Mouse (Mus musculus) gastrocnemius, adult 2 months (tissue): ENCODE results near the gene Klhl29. TPM values are rescaled to one million over a fixed set of nuclear protein-coding genes. Genes with fewer than 3 reads are reported as not detected.
A peak's percentile ranks its signal among the peaks of the same experiment; 100 is the strongest.

ENCODE experiments used
- DNase-seq: peaks from one replicate; pipeline ENCODE4 v3.0.0; 2022
- H3K27ac ChIP-seq: fragments of 200-600 bp; 2 replicates; pipeline ENCODE4 v1.8.1; 2022; ENCODE audit warnings: mild to moderate bottlenecking
- H3K4me3 ChIP-seq: fragments of 200-600 bp; 2 replicates; pipeline ENCODE4 v1.8.1; 2022; ENCODE audit warnings: mild to moderate bottlenecking, moderate library complexity
- CTCF ChIP-seq: fragments of 200-600 bp; IDR thresholded peaks from 2 replicates; pipeline ENCODE4 v1.8.1; 2022; ENCODE audit warnings: antibody characterized with exemption, mild to moderate bottlenecking, moderate library complexity
- intact Hi-C: fragments of 180-260 bp; cut with DNase I; formaldehyde crosslinking; loops from one replicate; pipeline ENCODE4 v1.15.1; 2025
- total RNA-seq, 2 experiments: library from RNA; stranded (reverse); gene quantifications; 2 replicates each; pipeline ENCODE4 v1.2.3; 2021

Klhl29 gene
- total RNA-seq, 2 experiments from 2014 or later = 3.0 to 3.4 TPM

- no peak for DNase-seq
- H3K27ac ChIP-seq = peak overlapping the region; percentile 72; the same call in 1 of the 2 replicates
Measured at GRCm38 (mm10) chr12:5157931-5158481, 217.5 kb downstream of the Klhl29 start.

GRCm38 (mm10) chr12:5157021-5157681 is 218.3 kb downstream of the Klhl29 start:
- peak overlapping the region; percentile 72 for H3K27ac ChIP-seq
- H3K4me3 ChIP-seq = no peak overlapping the region
- intact Hi-C loops = loop anchor here (5.0 kb wide), 1 partner anchor 245 kb away; no protein-coding TSS in a partner anchor
- TF ChIP-seq CTCF = no peak
- peak; percentile 63 for DNase-seq

More at GRCm38 (mm10) chr12:5157931-5158481, 217.5 kb downstream of the Klhl29 start:
- no peak for TF ChIP-seq CTCF
- intact Hi-C loops = loop anchor here (5.0 kb wide), 1 partner anchor 244 kb away; no protein-coding TSS in a partner anchor
- H3K4me3 ChIP-seq = no peak overlapping the region

- Histone ChIP-seq H3K27ac (no peak overlapping the region; the same call in 1 of the 2 replicates), H3K4me3 (no peak overlapping the region)
- TF ChIP-seq CTCF = no peak
- intact Hi-C loops = loop anchor here (5.0 kb wide), 1 partner anchor 247 kb away; no protein-coding TSS in a partner anchor
- no peak for DNase-seq
Measured at GRCm38 (mm10) chr12:5155177-5155576, 220.3 kb downstream of the Klhl29 start.

DNA sequence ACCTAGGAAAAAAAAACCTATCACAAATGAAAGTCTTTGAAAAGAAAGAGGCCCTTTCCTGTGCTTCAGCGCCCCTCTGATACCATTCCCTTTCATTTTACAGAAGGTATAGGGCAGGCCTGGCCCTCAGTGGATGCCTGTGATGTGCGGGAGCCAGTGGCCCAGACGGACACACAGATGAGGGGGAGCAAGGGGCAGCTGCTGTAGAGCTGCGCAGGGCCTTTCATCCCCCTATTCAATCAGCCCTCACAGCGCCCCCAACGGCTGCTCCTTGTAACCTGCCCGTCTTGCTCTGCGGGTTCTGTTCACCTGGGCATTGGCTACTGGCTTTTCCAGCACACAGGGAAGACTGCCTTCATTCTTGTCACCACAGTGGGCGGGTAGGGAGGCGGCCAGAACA is 223.6 kb downstream of the Klhl29 start:
- no peak for DNase-seq
- Histone ChIP-seq H3K4me3 (no peak overlapping the region), H3K27ac (no peak overlapping the region)
- intact Hi-C loops = no loop called here
- peak; percentile 17; the same call in 1 of the 2 replicates for TF ChIP-seq CTCF

GRCm38 (mm10) chr12:5147346-5148035 is 228.0 kb downstream of the Klhl29 start:
- intact Hi-C loops = no loop called here
- peak; percentile 48 for TF ChIP-seq CTCF
- no peak for DNase-seq
- Histone ChIP-seq H3K27ac (0 out of 2 replicates have a peak overlapping the region, but pooled peaks have one; percentile 2), H3K4me3 (no peak overlapping the region)

- H3K4me3 ChIP-seq = no peak overlapping the region
- no peak overlapping the region for H3K27ac ChIP-seq
- no peak for DNase-seq
- intact Hi-C loops = loop anchor here (2.0 to 5.0 kb wide), 4 partner anchors 103 to 307 kb away; no protein-coding TSS in a partner anchor
- no peak for TF ChIP-seq CTCF
Measured at GRCm38 (mm10) chr12:5143903-5144781, 231.3 kb downstream of the Klhl29 start.

GRCm38 (mm10) chr12:5143224-5143623 is 232.3 kb downstream of the Klhl29 start:
- 0 out of 2 replicates have a peak overlapping the region, but pooled peaks have one; percentile 24 for H3K27ac ChIP-seq
- no peak for TF ChIP-seq CTCF
- no peak overlapping the region for H3K4me3 ChIP-seq
- no peak for DNase-seq
- intact Hi-C loops = loop anchor here (2.0 to 5.0 kb wide), 4 partner anchors 104 to 308 kb away; no protein-coding TSS in a partner anchor

- intact Hi-C loops = loop anchor here (2.0 to 5.0 kb wide), 4 partner anchors 105 to 308 kb away; no protein-coding TSS in a partner anchor
- TF ChIP-seq CTCF = peak; percentile 94
- peak; percentile 89 for DNase-seq
- no peak overlapping the region for H3K4me3 ChIP-seq
- H3K27ac ChIP-seq = 0 out of 2 replicates have a peak overlapping the region, but pooled peaks have one; percentile 24
Measured at GRCm38 (mm10) chr12:5142776-5143175, 232.7 kb downstream of the Klhl29 start.

DNA sequence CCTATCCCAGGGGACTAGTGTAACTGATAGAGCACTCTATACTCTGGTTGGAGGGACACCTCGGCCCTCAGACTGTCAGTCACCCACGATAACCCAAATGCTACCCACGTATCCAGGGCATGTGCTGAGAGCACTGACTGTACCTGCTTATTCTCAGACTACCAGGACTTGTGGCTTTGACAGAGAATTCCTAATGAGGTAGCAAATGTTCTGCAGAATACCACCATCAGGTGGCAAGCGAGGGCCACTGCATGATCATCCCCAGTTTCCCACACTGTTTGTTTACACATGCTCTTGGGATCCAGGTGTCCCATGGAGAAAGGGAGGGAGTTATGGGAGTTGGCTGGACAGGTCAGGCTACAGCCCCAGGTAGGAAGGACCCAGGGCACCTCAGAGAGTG is 234.4 kb downstream of the Klhl29 start:
- intact Hi-C loops = loop anchor here (5.0 kb wide), 3 partner anchors 106 to 271 kb away; no protein-coding TSS in a partner anchor
- no peak for TF ChIP-seq CTCF

GRCm38 (mm10) chr12:5139302-5139701 is 236.2 kb downstream of the Klhl29 start:
- no peak for TF ChIP-seq CTCF
- no peak for DNase-seq

More for the DNA sequence above, 234.4 kb downstream of the Klhl29 start:
- Histone ChIP-seq H3K4me3 (no peak overlapping the region), H3K27ac (no peak overlapping the region)
- no peak for DNase-seq

GRCm38 (mm10) chr12:5136300-5136699 is 239.2 kb downstream of the Klhl29 start:
- H3K4me3 ChIP-seq = no peak overlapping the region
- TF ChIP-seq CTCF = peak; percentile 84
- no peak overlapping the region for H3K27ac ChIP-seq
- DNase-seq = peak; percentile 46
- intact Hi-C loops = loop anchor here (5.0 kb wide), 1 partner anchor 109 kb away; no protein-coding TSS in a partner anchor

More at GRCm38 (mm10) chr12:5139302-5139701, 236.2 kb downstream of the Klhl29 start:
- H3K27ac ChIP-seq = no peak overlapping the region
- intact Hi-C loops = loop anchor here (5.0 kb wide), 1 partner anchor 112 kb away; no protein-coding TSS in a partner anchor
- no peak overlapping the region for H3K4me3 ChIP-seq
